Mouse (Mus musculus) liver (tissue): ENCODE data around the gene Ppm1l.
"Not testable (repeated sequence)": the region's sequence is repeated elsewhere in the genome, so short reads cannot be mapped to it uniquely, and the experiment has no call there.

Source experiments
- DNase-seq: peaks from one replicate; pipeline ENCODE4 v3.0.0-alpha.2; 2020; ENCODE audit warnings: mixed read lengths

Gene Ppm1l

DNA sequence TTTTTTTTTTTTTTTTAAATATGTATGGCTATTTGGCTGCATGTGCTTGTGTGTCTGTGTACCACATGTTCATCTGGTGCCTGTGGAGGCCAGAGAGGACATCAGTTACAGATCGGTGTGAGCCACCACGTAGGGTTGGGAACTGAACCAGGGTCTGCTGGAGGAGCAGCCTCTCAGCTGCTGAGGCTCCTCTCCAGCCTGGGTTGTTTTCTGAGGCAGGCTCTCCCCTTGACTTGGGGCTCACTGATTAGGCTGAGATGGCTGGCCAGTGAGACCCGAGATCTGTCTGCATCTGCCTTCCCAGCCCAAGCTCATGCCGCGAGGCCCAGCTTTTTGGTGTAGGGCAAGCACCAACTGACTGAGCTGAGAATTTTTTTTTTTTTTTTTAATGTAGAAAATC, 57.9 kb downstream of the Ppm1l start:
- no peak for DNase-seq

DNA sequence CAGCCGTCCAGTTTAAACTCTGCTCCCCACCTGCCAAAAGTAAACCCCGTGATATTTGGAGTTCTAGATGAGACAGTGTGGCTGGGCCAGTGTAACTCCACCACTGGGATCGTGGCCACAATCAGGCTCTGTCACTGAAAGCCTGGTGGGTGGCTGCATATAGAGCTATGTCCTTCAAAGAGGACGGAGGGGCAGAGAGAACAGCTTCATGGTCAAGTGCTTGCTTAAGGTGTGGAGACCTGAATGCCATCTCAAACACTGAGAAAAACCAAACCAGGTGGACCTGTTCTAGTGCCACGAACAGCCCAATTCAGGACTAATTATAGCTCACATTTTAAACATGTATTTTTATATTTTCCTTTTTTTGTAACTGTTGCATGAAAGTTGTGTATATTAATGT, 58.3 kb downstream of the Ppm1l start:
- no peak for DNase-seq

DNA sequence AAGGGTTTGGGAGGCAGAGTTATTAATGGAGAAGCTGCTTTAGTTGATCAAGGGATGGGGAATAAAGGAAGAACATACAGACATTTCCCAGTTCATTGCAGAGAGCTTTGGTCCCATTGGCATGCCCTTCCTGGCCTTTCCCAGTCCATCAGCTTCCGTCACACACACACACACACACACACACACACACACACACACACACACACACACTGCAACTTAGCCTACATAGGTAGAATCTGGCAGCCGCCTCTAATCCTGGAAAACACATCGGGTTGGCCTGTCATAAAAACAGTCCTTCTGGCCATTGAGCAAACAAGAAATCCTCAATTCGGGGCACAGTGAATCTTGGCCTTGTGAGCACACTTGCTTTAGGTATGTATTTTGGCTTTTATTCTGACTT, 64.6 kb downstream of the Ppm1l start:
- no peak for DNase-seq

DNA sequence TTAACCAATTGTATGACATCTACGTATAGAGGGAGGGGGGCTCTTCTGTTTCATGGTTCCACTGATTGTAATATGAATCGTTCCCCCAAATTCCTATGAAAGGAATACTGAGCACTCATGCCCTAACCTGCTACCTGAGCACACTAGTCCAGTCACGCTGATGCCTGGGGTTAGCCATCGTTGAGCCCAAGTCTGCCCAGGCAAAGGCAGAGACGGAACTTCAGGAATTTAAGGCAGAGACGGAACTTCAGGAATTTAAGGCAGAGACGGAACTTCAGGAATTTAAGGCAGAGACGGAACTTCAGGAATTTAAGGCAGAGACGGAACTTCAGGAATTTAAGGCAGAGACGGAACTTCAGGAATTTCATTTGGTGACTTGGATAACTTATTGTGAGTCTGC, 75.2 kb downstream of the Ppm1l start:
- not testable (repeated sequence) for DNase-seq

DNA sequence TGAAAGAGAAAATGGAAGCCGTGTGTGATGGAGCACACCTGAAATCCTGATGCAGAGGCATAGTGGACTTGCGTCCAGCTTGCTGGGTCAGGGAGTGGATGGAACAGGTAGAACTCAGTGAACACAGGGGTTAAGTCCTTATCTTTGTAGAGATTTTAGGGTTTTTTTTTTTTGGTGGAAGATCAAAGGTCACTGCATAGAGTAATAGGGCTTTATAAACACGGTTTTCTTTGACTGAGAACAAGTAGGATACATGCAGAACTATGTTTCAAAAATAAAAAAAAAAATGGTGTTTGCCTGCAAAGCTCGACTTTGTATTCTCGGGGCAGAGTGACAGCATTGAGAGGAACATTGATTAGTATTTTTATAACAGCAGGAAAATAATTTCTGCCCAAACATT, 75.6 kb downstream of the Ppm1l start:
- DNase-seq = no peak

DNA sequence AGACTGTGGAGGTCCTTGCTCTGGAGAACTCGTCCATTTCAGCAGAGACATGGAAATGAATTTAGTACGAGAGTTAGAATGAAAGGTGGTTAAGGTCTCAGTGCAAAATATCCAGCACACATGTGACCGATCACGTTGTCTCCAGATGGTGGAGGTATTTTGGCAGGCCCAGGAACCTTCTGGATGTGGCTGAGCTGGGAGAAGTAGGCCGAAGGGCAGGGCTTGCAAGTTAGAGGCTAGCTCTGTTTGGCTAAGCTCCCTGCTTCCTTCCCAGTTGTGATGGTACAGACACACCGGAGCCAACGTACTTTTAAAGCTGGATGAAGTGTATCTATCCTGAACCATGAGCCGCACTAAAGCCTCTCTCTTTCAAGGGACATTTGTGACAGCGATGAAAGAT, 76.4 kb downstream of the Ppm1l start:
- no peak for DNase-seq

DNA sequence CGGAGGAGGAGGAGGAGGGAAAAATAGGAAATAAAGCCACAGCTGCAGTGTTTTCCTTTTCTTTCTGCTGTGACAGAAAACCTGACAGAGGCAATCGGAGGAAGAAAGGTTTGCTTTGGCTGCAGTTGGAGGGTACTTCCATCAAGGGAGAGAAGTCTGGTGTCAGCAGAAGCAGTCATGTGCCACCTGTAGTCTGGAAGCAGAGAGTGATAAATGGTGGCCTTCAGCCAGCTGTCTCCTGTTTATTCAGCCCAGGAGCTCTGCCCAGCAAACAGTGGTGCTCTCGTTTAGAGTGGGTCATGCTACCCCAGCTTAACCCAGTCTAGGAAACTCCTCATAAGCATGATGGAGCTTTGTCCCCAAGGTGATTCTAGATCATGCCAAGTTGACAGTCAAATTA, 77.3 kb downstream of the Ppm1l start:
- no peak for DNase-seq

DNA sequence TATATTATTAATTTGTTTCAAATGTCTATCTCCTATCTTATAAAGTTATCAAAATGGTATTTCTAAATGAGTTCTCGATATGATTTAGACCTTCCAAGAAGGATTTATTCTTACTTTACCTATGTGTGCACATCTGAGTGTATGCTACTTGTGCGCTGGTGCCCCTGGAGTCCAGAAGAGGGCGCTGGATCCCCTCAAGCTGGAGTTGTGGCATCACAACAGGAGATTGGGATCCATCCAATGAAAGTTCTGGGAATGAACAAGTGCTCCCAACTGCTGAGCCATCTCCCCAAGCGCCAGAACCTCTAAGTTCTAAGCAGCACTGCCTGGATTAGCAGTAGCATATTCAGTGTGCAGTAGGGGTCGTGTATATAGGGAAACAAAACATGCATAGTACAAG, 78.4 kb downstream of the Ppm1l start:
- no peak for DNase-seq

DNA sequence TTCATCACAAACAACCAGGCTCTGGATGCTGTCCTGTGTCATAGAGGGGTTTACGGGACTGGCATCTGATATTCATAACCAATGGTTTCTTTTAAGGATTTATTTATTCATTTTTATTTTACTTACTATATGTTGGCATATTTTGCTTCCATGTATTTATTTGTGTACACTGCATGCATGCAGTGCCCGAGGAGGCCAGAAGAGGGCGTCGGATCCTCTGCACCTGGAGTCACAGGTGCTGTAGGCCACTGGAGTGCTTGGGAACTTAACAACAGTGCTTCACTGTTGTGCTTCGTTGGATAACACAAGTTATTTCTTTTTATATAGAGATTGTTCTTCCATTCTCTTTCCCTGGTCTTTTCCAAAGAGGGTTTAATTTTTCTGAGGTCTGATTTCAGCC, 81.1 kb downstream of the Ppm1l start:
- DNase-seq = no peak

DNA sequence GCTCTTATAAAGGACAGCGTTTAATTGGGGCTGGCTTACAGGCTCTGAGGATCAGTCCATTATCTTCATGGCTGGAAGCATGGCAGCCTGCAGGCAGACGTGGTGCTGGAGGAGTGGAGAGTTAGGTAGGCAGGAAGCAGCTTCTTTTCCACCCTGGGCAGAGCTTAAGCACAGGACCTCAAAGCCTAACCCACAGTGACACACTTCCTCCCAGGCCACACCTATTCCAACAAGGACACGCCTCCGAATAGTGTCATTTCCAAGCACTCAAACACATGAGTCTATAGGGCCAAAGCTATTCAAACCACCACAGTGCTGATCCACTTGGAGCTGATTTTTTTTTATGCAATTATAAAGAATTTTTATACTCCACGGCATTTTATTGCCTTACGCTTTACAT, 82.7 kb downstream of the Ppm1l start:
- no peak for DNase-seq

DNA sequence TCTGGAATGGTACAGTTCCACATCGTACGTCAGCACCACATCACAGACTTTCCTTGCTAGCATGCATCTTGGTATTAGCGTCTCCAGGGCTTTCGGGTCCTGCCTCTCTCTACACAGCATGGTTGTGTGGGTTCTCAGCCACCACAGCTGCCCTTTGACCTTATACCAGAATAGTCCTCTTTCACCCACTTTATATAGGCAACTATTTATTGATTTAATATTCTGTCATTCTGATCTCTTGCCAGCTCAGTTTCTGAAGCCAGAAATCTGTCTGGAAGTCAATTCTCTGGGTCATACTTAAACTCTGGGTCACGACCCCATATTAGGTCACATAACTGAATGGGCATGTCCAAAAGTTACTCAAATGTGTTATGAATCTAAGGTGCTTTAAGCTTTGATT, 86.5 kb downstream of the Ppm1l start:
- no peak for DNase-seq

DNA sequence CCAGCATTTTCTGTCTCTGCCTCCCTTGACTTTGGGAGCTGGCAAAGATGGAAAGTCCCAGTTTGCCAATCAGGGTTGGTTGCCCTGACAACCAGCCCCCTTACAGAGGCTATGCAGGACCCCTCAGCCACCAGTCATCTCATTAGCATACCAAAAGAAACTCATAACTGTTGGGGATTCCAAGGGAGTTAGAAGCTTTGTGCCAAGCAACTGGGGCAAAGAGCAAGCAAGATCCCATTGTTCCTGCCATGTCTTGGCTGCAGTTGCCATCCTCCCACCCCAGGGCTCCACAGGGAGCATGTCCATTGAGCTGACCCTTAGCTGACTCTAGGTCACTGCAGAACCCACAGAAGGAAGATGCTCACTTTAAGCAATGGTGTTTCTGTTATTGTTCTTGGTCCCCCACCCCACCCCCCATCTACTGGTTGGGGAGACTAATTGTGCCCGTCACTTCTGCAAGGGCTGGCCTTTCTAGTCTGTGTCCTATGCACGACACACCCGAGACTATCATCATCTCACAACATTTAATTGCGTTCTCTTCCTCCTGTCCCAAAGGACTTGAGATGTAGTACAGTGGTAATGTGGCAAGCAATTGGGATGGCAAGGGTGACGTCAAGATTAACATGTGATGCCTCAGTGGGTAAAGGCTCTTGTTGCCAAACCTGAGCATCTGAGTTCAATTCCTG, 89.7 kb downstream of the Ppm1l start:
- no peak for DNase-seq

DNA sequence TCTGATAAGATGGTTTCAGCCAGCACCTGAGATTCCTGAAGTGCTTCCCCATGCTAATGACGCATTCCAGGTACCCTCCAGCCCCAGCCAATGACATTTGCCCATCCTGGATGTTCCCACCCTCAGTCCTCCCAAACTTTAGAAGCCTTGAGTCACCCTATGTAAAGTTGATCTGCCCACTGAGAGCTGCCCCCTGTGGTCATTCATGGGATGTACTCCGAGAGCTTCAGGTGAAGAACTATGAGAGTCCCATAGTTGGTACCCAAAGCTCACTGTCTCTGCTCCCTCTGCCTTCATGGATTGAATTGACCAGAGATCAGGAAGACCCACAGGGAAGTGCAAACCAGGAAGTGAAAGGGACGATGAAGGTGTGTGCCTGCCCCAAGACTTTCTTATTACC, 91.4 kb downstream of the Ppm1l start:
- DNase-seq = no peak

DNA sequence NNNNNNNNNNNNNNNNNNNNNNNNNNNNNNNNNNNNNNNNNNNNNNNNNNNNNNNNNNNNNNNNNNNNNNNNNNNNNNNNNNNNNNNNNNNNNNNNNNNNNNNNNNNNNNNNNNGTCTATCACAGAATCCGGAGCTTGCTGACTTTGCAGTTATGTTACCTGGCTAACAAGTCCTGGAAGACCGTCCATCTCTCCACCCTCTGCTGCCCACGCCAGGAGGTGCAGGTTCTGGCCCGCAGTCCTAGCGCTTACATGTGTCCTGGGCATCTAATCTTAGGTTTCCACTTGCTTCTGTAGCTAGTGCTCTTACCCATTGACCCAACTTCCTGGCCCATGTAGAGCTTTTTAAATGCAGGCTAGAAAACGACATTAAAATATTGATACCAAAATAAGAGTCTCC, 99.5 kb downstream of the Ppm1l start:
- DNase-seq = no peak

DNA sequence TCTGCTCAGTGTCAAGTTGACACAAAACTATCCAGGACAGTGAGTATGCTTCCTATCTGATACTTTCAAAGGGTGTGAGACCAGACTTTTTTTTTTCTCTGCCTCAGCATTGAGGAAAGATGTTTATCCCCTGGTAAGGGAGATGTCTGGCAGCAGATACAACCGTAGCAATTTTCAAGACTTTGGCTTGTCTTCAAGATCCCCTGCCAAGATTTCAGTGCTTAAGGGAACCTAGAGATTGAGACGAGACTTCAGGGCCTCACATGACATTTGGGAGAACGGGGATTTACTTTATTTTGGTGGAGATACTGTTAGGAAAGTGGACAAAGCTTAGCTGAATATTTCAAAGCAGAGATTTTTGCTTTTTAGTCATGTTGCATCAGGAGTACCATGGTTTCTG, 106.1 kb downstream of the Ppm1l start:
- DNase-seq = no peak

DNA sequence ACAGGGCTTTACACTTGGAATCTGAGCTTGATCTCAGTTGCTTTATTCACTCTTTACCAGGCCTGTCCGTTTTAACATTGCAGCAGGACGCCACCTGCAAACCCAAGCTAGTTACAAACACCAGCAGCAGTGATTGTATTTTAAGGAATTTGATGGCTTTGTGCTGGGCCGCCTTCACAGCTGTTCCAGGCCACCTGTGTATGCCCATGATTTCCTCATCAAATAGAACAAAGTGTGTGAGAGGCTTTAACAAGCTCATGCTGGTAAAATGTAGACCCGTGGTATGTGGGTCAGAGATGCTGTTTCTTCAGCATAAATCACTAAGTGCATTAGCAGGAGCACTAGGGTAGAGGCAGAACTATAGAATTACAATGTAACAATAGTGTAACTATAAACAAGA, 106.7 kb downstream of the Ppm1l start:
- DNase-seq = no peak

DNA sequence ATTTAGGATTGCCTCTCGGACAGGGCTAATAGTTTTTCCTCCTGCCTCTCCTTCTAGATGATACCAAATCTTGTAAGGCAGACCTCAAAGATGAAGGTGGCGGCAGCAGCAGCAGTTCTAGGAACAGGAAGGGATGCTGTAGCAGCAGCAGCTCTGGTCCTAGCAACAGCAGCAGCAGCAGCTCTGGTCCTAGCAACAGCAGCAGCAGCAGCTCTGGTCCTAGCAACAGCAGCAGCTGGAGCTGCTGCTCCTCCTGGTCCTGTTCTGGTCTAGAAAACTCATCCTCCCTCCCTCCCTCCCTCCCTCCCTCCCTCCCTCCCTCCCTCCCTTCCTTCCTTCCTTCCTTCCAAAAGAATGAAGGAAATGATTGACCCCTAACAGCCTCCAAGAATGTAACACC, 108.1 kb downstream of the Ppm1l start:
- DNase-seq = not testable (repeated sequence)

DNA sequence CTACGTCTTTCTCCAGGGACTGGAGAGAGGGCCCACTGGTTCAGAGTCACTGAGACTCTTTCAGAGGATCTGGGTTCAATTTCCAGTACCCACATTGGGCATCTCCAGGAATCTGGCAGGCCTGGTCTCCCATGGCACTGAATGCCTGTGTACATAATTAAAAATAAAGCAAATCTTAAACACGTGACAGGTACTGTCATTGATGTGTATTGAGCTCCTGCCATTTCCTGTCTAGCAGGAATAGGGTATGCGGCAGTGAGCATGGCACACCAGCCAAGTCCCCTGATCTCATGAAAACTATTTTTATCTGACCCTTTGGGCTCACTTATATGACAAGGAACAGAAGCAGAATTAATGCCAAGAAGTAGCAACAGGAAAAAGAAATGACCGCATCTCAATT, 110.6 kb downstream of the Ppm1l start:
- DNase-seq = no peak

DNA sequence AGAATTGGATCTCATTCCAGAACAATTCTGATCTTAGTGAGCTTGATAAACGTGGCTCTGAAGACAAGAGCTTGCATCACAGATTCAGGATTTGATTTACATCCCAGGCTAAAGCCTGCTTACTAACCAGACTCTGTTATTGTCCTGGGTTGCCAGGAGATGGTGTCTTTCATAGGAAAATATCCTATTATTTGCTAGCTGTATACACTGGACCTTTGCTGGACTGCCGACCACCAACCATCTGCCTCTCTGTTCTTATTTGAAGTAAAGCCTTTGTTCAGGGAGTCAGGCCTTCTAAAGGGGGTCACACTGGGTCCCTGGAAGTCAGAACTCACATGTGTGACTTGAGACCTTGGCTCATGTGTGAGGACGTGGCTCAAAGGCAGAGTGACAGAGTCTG, 111.6 kb downstream of the Ppm1l start:
- no peak for DNase-seq

DNA sequence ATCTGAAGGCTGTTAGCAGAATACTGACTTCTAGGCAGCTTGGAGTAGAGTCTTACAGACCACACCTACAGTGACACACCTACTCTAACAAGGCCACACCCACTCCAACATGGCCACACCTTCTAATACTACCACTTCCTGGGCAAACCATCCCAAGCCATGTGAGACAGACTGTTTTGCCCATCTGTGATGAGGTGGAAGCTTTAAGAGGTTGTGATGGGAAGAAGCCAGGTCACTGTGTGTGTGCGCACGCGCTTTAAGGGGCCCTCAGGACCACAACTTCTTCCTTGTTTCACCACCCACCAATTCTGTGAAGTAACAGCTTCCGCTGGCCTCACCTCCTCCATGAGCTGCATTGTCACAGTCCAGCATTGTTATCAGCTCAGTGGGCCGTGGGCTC, 112.7 kb downstream of the Ppm1l start:
- DNase-seq = peak; percentile 38

DNA sequence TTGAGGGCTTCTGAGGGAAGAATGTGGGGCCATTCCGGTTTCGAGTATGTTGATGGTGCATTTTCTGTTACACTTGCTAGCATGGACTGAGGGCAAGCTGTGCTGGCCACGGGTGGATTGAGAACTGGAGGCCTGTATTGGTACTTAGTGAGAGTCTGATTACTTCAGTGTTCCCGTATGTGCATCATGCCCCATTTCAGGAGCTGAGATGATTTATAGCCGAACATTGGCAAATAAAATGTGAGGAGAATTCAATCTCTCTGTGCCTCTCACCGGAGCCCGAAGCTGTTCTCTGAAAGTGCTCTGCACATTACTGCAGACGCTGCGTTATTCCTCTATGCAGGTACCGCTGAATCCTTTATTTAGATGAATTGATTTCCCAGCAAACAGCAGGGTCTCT, 116.9 kb downstream of the Ppm1l start:
- DNase-seq = no peak

DNA sequence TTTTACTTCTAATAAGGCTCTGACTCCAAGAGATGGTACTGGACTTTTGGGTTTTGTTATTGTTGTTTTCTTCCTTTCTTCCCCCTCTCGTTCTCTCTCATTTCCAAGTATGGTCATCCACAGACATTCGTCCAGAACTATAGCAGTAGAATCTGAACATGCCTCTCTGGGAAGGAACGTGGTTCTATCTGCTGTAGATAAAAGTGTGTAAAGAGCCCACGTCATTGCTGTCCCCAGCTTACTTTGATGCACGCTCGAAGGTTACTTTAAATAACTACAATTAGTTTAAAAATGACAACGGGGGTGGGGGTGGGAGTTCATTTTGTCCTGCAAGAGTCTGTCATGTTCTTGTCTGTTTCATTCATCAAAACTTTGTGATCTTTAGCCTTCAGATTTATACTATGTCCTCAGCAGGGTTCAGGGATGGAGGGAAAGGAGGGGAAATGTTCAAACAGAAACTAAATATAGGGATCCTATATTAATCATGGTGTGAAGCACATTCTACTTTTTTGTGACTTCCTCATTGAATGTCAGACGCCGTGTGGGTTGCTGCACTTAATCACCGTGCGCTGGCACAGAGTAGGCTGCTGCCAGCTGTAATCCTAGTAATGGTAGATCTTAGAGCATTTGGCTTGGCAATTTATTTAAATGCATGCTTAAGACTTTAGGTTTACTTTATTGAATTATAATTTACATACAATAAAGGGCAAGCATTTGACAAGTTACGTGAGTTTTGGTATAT, 122.3 kb downstream of the Ppm1l start:
- DNase-seq = no peak

DNA sequence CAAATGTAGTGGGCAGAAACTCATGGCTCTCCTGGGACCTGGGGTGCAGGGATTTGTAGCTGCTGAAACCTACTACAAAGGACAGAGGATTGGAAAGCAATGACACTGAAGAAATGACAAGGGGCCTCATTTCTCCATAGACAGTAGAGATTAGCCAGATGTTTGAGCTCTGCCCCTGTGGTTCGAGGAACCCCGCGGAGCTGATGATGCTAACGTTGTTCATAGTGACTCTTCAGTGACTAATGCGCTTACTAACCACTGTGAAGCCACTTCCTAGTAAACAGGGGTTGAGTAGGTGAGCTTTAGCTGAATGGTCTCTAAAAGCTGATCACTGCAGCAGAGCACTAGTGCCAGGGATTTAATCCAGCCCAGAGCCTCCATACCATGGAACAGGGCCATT, 124.1 kb downstream of the Ppm1l start:
- DNase-seq = no peak

DNA sequence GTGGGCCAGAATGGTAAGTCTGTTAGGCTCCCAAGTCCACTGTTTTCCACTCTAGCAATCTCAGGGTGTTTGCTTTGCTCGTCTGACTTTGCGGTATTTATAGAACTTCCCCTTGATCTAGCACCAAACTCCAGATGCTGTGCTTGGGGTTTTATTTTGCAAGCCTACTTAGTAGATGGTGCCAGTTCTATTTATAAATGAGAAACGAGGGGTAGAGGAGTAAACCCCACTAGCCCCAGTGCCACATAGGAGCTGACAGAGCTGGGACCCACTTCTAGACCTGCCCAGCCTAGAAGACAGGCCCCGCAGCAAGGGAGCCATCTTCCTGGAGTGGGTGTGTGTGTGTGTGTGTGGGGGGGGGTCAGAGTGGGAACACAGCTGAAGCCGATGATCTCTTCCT, 130.3 kb downstream of the Ppm1l start:
- no peak for DNase-seq

DNA sequence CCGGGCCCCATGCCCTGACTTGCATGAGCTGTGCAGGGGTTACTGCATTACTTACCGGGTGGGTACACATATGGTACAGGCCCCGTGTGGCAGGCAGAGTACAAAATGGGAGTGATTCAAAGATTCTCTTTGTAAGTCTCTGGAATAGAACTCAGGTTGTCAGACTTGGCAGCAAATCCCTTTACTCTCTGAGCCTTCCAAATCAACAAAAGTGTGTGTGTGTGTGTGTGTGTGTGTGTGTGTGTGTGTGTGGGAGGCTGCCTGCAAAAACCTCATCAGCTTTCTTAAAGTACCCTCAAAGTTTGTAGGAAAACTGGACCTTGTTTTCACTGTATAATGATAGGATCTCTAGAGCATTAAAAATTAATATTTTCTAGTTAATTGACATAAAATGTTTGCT, 132.4 kb downstream of the Ppm1l start:
- no peak for DNase-seq
